Mouse (Mus musculus) midbrain, embryonic 11.5 days (tissue): Measurements from ENCODE around the gene Onecut3. TPM values are rescaled to one million over a fixed set of nuclear protein-coding genes. Genes with fewer than 3 reads are reported as not detected.

ENCODE experiments used
- ATAC-seq: fragments of 200-750 bp; cut with Nextera tagmentation; 2 replicates; pipeline ENCODE4 v1.8.0; 2017; ENCODE audit warnings: moderate TSS enrichment, moderate library complexity; ENCODE audit not compliant: low FRiP score
- DNase-seq: peaks from one replicate; pipeline ENCODE4 v3.0.0; 2015; ENCODE audit warnings: low spot score; ENCODE audit errors: missing footprints
- H3K27ac ChIP-seq: fragments of 300-500 bp; sonication (generic); 2 replicates; pipeline ENCODE4 v1.5.1; 2014; ENCODE audit warnings: low read depth, low read length
- H3K27me3 ChIP-seq: fragments of 300-500 bp; sonication (generic); 2 replicates; pipeline ENCODE4 v1.6.1; 2014; ENCODE audit warnings: mild to moderate bottlenecking, low read length, moderate library complexity, mixed read lengths; ENCODE audit not compliant: control insufficient read depth, insufficient read depth
- H3K36me3 ChIP-seq: fragments of 300-500 bp; sonication (generic); 2 replicates; pipeline ENCODE4 v1.6.1; 2014; ENCODE audit warnings: mild to moderate bottlenecking, low read length, moderate library complexity, mixed read lengths; ENCODE audit not compliant: control insufficient read depth, insufficient read depth
- H3K4me1 ChIP-seq: fragments of 300-500 bp; sonication (generic); 2 replicates; pipeline ENCODE4 v1.6.1; 2014; ENCODE audit warnings: low read length; ENCODE audit not compliant: control insufficient read depth, insufficient read depth
- H3K4me2 ChIP-seq: fragments of 300-500 bp; sonication (generic); 2 replicates; pipeline ENCODE4 v1.6.1; 2014; ENCODE audit warnings: mild to moderate bottlenecking, moderate library complexity
- H3K4me3 ChIP-seq: fragments of 300-500 bp; sonication (generic); 2 replicates; pipeline ENCODE4 v1.5.1; 2014; ENCODE audit warnings: low read depth, low read length
- H3K9ac ChIP-seq: fragments of 300-500 bp; sonication (generic); 2 replicates; pipeline ENCODE4 v1.6.1; 2014; ENCODE audit warnings: low read length
- H3K9me3 ChIP-seq: fragments of 300-500 bp; sonication (generic); 2 replicates; pipeline ENCODE4 v1.6.1; 2016; ENCODE audit warnings: low read length; ENCODE audit not compliant: control insufficient read depth
- WGBS: fragments of 180-500 bp; shearing (Covaris S2); extraction: QIAGEN DNeasy Blood & Tissue Kit; methylation state at CpG from one replicate; pipeline ENCODE4 v1.1.7; 2014; 5-methylcytosine and 5-hydroxymethylcytosine counted together
- polyA plus RNA-seq: library from polyadenylated mRNA; unstranded; fragments of >200 nt; fragmentation: Nextera tagmentation; extraction: Ambion mirVana; gene quantifications from 2 replicates; pipeline ENCODE4 v1.2.1, GENCODE M21; 2014

Gene Onecut3
- polyA plus RNA-seq, 1 experiment from 2014 or later = 2.8 TPM

DNA sequence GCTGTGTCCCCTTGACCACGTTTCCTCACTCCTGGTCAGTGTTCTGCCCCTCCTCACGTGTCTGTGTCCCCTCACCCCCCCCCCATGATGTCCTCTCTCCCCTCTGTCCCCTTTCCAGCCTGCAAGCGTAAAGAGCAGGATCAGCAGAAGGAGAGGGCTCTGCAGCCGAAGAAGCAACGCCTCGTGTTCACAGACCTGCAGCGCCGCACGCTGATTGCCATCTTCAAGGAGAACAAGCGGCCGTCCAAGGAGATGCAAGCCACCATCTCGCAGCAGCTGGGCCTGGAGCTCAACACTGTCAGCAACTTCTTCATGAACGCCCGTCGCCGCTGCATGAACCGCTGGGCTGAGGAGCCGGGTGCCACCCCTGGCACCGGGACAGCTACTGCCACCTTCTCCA lies 19.1 kb downstream of the Onecut3 start:
- 3% methylated on average over 19 of the region's 19 CpGs for WGBS
- Histone ChIP-seq H3K36me3 (no peaks in the 10 kb centered on the region), H3K9me3 (no peaks in the 10 kb centered on the region), H3K27me3 (peaks cover 9% of the 10 kb centered on the region), H3K4me1 (peaks cover 6% of the 10 kb centered on the region), H3K27ac (no peak overlapping the region), H3K4me3 (no peak overlapping the region), H3K9ac (peak overlapping the region; percentile 51), H3K4me2 (peak overlapping the region; percentile 32)
- peak; percentile 92 for DNase-seq
- ATAC-seq = 0 out of 2 replicates have a peak, but pooled peaks have one; percentile 4

- no peaks in the 10 kb centered on the region for H3K9me3 ChIP-seq
- H3K36me3 ChIP-seq = no peaks in the 10 kb centered on the region
- peaks cover 3% of the 10 kb centered on the region for H3K4me1 ChIP-seq
- peaks cover 4% of the 10 kb centered on the region for H3K27me3 ChIP-seq
- 82% methylated on average over 2 of the region's 2 CpGs for WGBS
- no peak overlapping the region for H3K4me2 ChIP-seq
- H3K27ac ChIP-seq = no peak overlapping the region
- H3K4me3 ChIP-seq = no peak overlapping the region
- DNase-seq (no peak), ATAC-seq (no peak)
- no peak overlapping the region for H3K9ac ChIP-seq
These were observed 24.7 kb downstream of the Onecut3 start for GRCm38 (mm10) chr10:80519287-80519686.

DNA sequence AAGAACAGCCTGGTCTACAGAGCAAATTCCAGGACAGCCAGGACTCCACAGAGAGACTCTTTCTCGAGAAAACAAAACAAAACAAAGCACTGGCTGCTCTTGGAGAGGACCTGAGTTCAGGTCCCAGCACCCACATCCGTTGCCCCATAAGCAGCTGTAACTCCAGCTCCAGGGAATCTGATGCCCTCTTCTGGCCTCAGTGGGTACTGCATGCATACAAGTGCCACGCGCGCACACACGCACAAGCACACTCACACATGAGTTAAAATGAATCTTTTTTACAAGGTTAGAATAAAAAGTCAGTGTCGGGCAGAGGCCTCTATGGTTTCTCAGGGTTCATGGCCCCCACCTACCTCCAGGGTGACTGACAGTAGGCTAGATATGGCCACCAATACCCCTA lies 28.7 kb downstream of the Onecut3 start:
- ATAC-seq (no peak), DNase-seq (no peak)
- no peak overlapping the region for H3K4me3 ChIP-seq
- no peaks in the 10 kb centered on the region for H3K27me3 ChIP-seq
- no peak overlapping the region for H3K4me2 ChIP-seq
- H3K9me3 ChIP-seq = no peaks in the 10 kb centered on the region
- H3K36me3 ChIP-seq = no peaks in the 10 kb centered on the region
- WGBS = 91% methylated on average over 7 of the region's 7 CpGs
- H3K4me1 ChIP-seq = no peaks in the 10 kb centered on the region
- no peak overlapping the region for H3K9ac ChIP-seq
- H3K27ac ChIP-seq = no peak overlapping the region

GRCm38 (mm10) chr10:80526172-80526571 lies 31.5 kb downstream of the Onecut3 start:
- Histone ChIP-seq H3K4me3 (peak overlapping the region; percentile 18; the same call in 1 of the 2 replicates), H3K36me3 (no peaks in the 10 kb centered on the region), H3K9ac (no peak overlapping the region), H3K4me2 (peak overlapping the region; percentile 31; the same call in 1 of the 2 replicates), H3K9me3 (no peaks in the 10 kb centered on the region), H3K27ac (no peak overlapping the region), H3K4me1 (no peaks in the 10 kb centered on the region), H3K27me3 (no peaks in the 10 kb centered on the region)
- WGBS = 27% methylated on average over 9 of the region's 9 CpGs
- ATAC-seq (peak; percentile 91), DNase-seq (no peak)

DNA sequence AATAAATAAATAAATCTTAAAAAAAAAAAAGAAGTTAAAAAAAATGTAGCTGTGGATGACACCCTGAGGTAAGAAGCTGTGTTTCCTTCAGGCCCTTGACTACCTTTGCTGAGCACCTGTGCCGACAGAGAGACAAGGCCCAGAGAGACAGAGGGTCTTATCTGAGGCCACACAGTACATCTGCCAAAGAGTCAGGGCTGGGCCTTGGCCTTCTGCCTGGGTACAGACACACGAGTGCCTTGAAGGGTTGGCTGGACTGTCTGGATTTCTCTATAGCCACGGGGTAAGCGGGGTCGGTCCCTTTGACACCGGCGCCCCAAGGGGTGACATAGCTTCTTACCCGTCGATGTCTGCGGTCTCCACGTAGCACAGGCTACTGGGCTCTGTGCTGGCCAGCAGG lies 38.1 kb downstream of the Onecut3 start:
- H3K27me3 ChIP-seq = peaks cover 11% of the 10 kb centered on the region; the same call in 1 of the 2 replicates
- H3K4me3 ChIP-seq = no peak overlapping the region
- no peak overlapping the region for H3K9ac ChIP-seq
- H3K27ac ChIP-seq = no peak overlapping the region
- H3K36me3 ChIP-seq = no peaks in the 10 kb centered on the region
- 84% methylated on average over 11 of the region's 11 CpGs for WGBS
- no peaks in the 10 kb centered on the region for H3K9me3 ChIP-seq
- H3K4me2 ChIP-seq = no peak overlapping the region
- no peaks in the 10 kb centered on the region; the same call in 1 of the 2 replicates for H3K4me1 ChIP-seq
- DNase-seq (no peak), ATAC-seq (no peak)

- H3K27me3 ChIP-seq = peaks cover 11% of the 10 kb centered on the region; the same call in 1 of the 2 replicates
- peaks cover under 1% of the 10 kb centered on the region for H3K4me1 ChIP-seq
- WGBS = 19% methylated on average over 7 of the region's 7 CpGs
- ATAC-seq (0 out of 2 replicates have a peak, but pooled peaks have one; percentile 33), DNase-seq (no peak)
- H3K9me3 ChIP-seq = no peaks in the 10 kb centered on the region
- no peak overlapping the region for H3K27ac ChIP-seq
- no peak overlapping the region for H3K4me2 ChIP-seq
- no peak overlapping the region for H3K9ac ChIP-seq
- H3K4me3 ChIP-seq = no peak overlapping the region
- H3K36me3 ChIP-seq = no peaks in the 10 kb centered on the region
These were observed 39.1 kb downstream of the Onecut3 start for GRCm38 (mm10) chr10:80533704-80534103.

- Histone ChIP-seq H3K27me3 (peaks cover 13% of the 10 kb centered on the region; the same call in 1 of the 2 replicates), H3K4me2 (peak overlapping the region; percentile 8; the same call in 1 of the 2 replicates), H3K9me3 (no peaks in the 10 kb centered on the region), H3K36me3 (no peaks in the 10 kb centered on the region), H3K27ac (no peak overlapping the region), H3K4me3 (no peak overlapping the region), H3K9ac (no peak overlapping the region), H3K4me1 (peaks cover 4% of the 10 kb centered on the region)
- WGBS = 13% methylated on average over 14 of the region's 14 CpGs
- DNase-seq (no peak), ATAC-seq (no peak)
These were observed 40.4 kb downstream of the Onecut3 start for GRCm38 (mm10) chr10:80535071-80535470.

- no peak for DNase-seq
These were observed 41.1 kb downstream of the Onecut3 start for GRCm38 (mm10) chr10:80535711-80536110.

GRCm38 (mm10) chr10:80538180-80538579 lies 43.5 kb downstream of the Onecut3 start:
- Histone ChIP-seq H3K9me3 (no peaks in the 10 kb centered on the region), H3K4me2 (no peak overlapping the region), H3K4me3 (no peak overlapping the region), H3K27me3 (peaks cover 13% of the 10 kb centered on the region; the same call in 1 of the 2 replicates), H3K4me1 (peaks cover 4% of the 10 kb centered on the region), H3K36me3 (peaks cover 9% of the 10 kb centered on the region; the same call in 1 of the 2 replicates), H3K27ac (no peak overlapping the region), H3K9ac (no peak overlapping the region)
- DNase-seq (no peak), ATAC-seq (no peak)
- 57% methylated on average over 5 of the region's 5 CpGs for WGBS

More at GRCm38 (mm10) chr10:80535711-80536110, 41.1 kb downstream of the Onecut3 start:
- Histone ChIP-seq H3K4me3 (no peak overlapping the region), H3K27me3 (peaks cover 13% of the 10 kb centered on the region; the same call in 1 of the 2 replicates), H3K9ac (no peak overlapping the region), H3K27ac (no peak overlapping the region), H3K4me2 (no peak overlapping the region), H3K36me3 (no peaks in the 10 kb centered on the region), H3K4me1 (peaks cover 4% of the 10 kb centered on the region), H3K9me3 (no peaks in the 10 kb centered on the region)
- no peak for ATAC-seq
- WGBS = 12% methylated on average over 13 of the region's 13 CpGs
